Mouse (Mus musculus): Measurements from ENCODE around the gene Gpr155. TPM values are rescaled to one million over a fixed set of nuclear protein-coding genes. Genes with fewer than 3 reads are reported as not detected.

Gpr155 gene
- polyA plus RNA-seq, 1 experiment, result 1.8 TPM

DNA sequence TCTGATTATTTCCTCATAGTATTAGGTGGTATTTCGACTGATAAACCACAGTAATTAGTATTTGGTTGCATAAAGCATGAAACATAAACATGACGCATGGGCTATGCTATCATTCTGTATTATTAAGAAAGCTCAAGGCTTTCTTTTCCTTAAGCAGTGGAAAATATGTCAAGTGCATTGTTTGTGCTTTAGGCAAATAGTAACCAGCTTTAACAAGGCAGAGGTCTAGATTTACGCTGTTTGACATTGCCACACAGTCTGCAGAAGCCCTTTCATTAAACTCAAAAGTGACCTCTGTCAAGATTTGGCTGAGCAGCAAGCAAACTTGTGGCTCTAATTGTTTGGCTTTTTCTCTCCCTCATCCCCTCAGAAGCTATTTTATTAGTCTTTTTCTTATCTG is 50.4 kb downstream of the Gpr155 start:
- Histone ChIP-seq H3K27me3 (ENCODE audit: control insufficient read depth, insufficient read depth, low read length, poor library complexity, severe bottlenecking) (no peaks in the 10 kb centered on the region), H3K9me3 (replicated peaks; ENCODE audit: control insufficient read depth, insufficient read depth, low read length, poor library complexity, severe bottlenecking) (no peaks in the 10 kb centered on the region), H3K9ac (ENCODE audit: low read depth, poor library complexity, severe bottlenecking) (no peak overlapping the region), H3K4me3 (ENCODE audit: low read depth, low read length) (no peak overlapping the region), H3K4me1 (ENCODE audit: control insufficient read depth, insufficient read depth, low read length) (no peaks in the 10 kb centered on the region), H3K27ac (ENCODE audit: insufficient read depth, low read length) (no peak overlapping the region), H3K36me3 (ENCODE audit: control insufficient read depth, insufficient read depth, low read length, poor library complexity, severe bottlenecking) (no peaks in the 10 kb centered on the region)
- TF ChIP-seq EP300 (IDR thresholded peaks at IDR 0.05; ENCODE audit: insufficient read depth, low read depth, low read length) (no peak), CTCF (IDR thresholded peaks at IDR 0.05; ENCODE audit: low read depth, low read length) (no peak), POLR2A (IDR thresholded peaks at IDR 0.05; ENCODE audit: insufficient read depth, low read length) (no peak)

DNA sequence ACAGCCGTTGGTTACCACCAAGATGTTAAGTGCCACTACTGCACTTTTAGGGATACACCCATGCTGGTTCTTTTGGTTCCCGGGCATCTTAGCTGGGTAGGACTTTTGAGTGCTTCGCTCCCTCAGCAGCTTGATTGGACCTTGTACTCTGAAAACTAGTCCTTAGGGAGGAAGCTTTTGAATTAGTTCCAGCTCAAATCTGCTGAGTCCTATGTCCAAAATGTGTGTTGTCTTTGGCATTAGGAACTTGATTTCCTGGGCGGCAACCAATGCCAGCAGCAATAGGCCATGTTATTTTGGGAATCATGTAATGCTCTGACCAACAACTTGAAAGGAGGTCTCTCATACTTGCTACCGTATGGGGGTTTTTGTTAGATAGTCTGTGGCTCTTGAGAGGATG is 60.5 kb downstream of the Gpr155 start:
- H3K4me1 ChIP-seq (ENCODE audit: control insufficient read depth, insufficient read depth, low read length), result peaks cover 2% of the 10 kb centered on the region
- no peak overlapping the region for H3K9ac ChIP-seq (ENCODE audit: low read depth, poor library complexity, severe bottlenecking)
- H3K36me3 ChIP-seq (ENCODE audit: control insufficient read depth, insufficient read depth, low read length, poor library complexity, severe bottlenecking), result no peaks in the 10 kb centered on the region
- no peaks in the 10 kb centered on the region for H3K9me3 ChIP-seq (replicated peaks; ENCODE audit: control insufficient read depth, insufficient read depth, low read length, poor library complexity, severe bottlenecking)
- no peak overlapping the region for H3K4me3 ChIP-seq (ENCODE audit: low read depth, low read length)
- H3K27ac ChIP-seq (ENCODE audit: insufficient read depth, low read length), result no peak overlapping the region
- TF ChIP-seq CTCF (IDR thresholded peaks at IDR 0.05; ENCODE audit: low read depth, low read length) (no peak), EP300 (IDR thresholded peaks at IDR 0.05; ENCODE audit: insufficient read depth, low read depth, low read length) (no peak), POLR2A (IDR thresholded peaks at IDR 0.05; ENCODE audit: insufficient read depth, low read length) (no peak)
- no peaks in the 10 kb centered on the region for H3K27me3 ChIP-seq (ENCODE audit: control insufficient read depth, insufficient read depth, low read length, poor library complexity, severe bottlenecking)

DNA sequence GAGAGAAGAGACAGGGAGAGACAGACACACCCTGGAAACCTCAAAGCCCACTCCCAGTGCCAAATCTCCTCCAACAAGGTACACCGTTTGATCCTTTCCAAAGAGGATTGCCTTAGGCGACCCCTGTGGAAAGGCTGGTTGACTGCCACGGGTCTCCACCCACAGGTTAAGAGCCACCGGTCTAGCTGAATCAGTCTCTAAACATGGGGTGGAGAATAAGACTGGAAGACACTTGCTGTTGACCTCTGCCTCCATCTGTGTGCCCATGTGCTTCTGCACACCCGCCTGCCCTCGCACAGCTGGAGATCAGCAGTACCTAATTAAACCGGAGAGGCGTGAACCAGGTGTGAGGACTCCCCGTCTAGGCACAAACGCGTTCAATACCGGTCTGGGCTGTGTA is 63.4 kb downstream of the Gpr155 start:
- TF ChIP-seq CTCF (IDR thresholded peaks at IDR 0.05; ENCODE audit: low read depth, low read length) (no peak), POLR2A (IDR thresholded peaks at IDR 0.05; ENCODE audit: insufficient read depth, low read length) (no peak), EP300 (IDR thresholded peaks at IDR 0.05; ENCODE audit: insufficient read depth, low read depth, low read length) (no peak)
- no peak overlapping the region for H3K9ac ChIP-seq (ENCODE audit: low read depth, poor library complexity, severe bottlenecking)
- H3K27me3 ChIP-seq (ENCODE audit: control insufficient read depth, insufficient read depth, low read length, poor library complexity, severe bottlenecking), result no peaks in the 10 kb centered on the region
- H3K4me3 ChIP-seq (ENCODE audit: low read depth, low read length), result no peak overlapping the region
- H3K27ac ChIP-seq (ENCODE audit: insufficient read depth, low read length), result no peak overlapping the region
- peaks cover 4% of the 10 kb centered on the region; the same call in 1 of the 2 replicates for H3K36me3 ChIP-seq (ENCODE audit: control insufficient read depth, insufficient read depth, low read length, poor library complexity, severe bottlenecking)
- H3K9me3 ChIP-seq (replicated peaks; ENCODE audit: control insufficient read depth, insufficient read depth, low read length, poor library complexity, severe bottlenecking), result no peaks in the 10 kb centered on the region
- peaks cover 2% of the 10 kb centered on the region for H3K4me1 ChIP-seq (ENCODE audit: control insufficient read depth, insufficient read depth, low read length)

GRCm38 (mm10) chr2:73319218-73319617 is 67.2 kb downstream of the Gpr155 start:
- H3K27ac ChIP-seq (ENCODE audit: insufficient read depth, low read length), result no peak overlapping the region
- no peak for TF ChIP-seq EP300 (IDR thresholded peaks at IDR 0.05; ENCODE audit: insufficient read depth, low read depth, low read length)
- TF ChIP-seq CTCF (IDR thresholded peaks at IDR 0.05; ENCODE audit: low read depth, low read length), result no peak
- TF ChIP-seq POLR2A (IDR thresholded peaks at IDR 0.05; ENCODE audit: insufficient read depth, low read length), result no peak
- H3K4me1 ChIP-seq (ENCODE audit: control insufficient read depth, insufficient read depth, low read length), result peaks cover 2% of the 10 kb centered on the region
- H3K9me3 ChIP-seq (replicated peaks; ENCODE audit: control insufficient read depth, insufficient read depth, low read length, poor library complexity, severe bottlenecking), result no peaks in the 10 kb centered on the region
- H3K4me3 ChIP-seq (ENCODE audit: low read depth, low read length), result no peak overlapping the region
- no peaks in the 10 kb centered on the region for H3K27me3 ChIP-seq (ENCODE audit: control insufficient read depth, insufficient read depth, low read length, poor library complexity, severe bottlenecking)
- no peak overlapping the region for H3K9ac ChIP-seq (ENCODE audit: low read depth, poor library complexity, severe bottlenecking)
- H3K36me3 ChIP-seq (ENCODE audit: control insufficient read depth, insufficient read depth, low read length, poor library complexity, severe bottlenecking), result peaks cover 4% of the 10 kb centered on the region; the same call in 1 of the 2 replicates

DNA sequence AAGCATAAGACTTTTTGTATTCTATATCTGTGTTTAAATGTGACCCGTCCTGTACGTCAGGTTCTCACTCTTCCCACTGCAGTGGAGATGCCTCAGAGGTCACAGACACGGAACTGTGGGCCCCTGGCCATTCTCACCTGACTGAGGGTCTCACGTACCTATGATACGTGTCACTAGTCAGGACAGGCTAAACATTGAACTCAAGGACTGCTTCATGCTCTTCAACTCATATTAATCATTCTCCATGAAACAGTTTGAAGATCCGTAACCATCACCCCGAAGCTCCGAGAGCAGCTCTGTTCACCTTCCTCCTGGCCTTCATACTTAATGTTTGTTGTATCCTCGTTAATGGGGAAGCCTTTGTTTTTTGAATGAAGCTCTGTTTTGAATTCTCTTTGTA is 68.9 kb downstream of the Gpr155 start:
- Histone ChIP-seq H3K4me1 (ENCODE audit: control insufficient read depth, insufficient read depth, low read length) (peaks cover under 1% of the 10 kb centered on the region), H3K27ac (ENCODE audit: insufficient read depth, low read length) (no peak overlapping the region), H3K27me3 (ENCODE audit: control insufficient read depth, insufficient read depth, low read length, poor library complexity, severe bottlenecking) (no peaks in the 10 kb centered on the region), H3K9ac (ENCODE audit: low read depth, poor library complexity, severe bottlenecking) (no peak overlapping the region), H3K4me3 (ENCODE audit: low read depth, low read length) (no peak overlapping the region), H3K9me3 (replicated peaks; ENCODE audit: control insufficient read depth, insufficient read depth, low read length, poor library complexity, severe bottlenecking) (no peaks in the 10 kb centered on the region), H3K36me3 (ENCODE audit: control insufficient read depth, insufficient read depth, low read length, poor library complexity, severe bottlenecking) (peaks cover 4% of the 10 kb centered on the region; the same call in 1 of the 2 replicates)
- no peak for TF ChIP-seq POLR2A (IDR thresholded peaks at IDR 0.05; ENCODE audit: insufficient read depth, low read length)
- no peak for TF ChIP-seq CTCF (IDR thresholded peaks at IDR 0.05; ENCODE audit: low read depth, low read length)
- no peak for TF ChIP-seq EP300 (IDR thresholded peaks at IDR 0.05; ENCODE audit: insufficient read depth, low read depth, low read length)

GRCm38 (mm10) chr2:73314311-73314710 is 72.1 kb downstream of the Gpr155 start:
- no peaks in the 10 kb centered on the region for H3K27me3 ChIP-seq (ENCODE audit: control insufficient read depth, insufficient read depth, low read length, poor library complexity, severe bottlenecking)
- no peak overlapping the region for H3K4me3 ChIP-seq (ENCODE audit: low read depth, low read length)
- H3K9ac ChIP-seq (ENCODE audit: low read depth, poor library complexity, severe bottlenecking), result no peak overlapping the region
- no peaks in the 10 kb centered on the region for H3K9me3 ChIP-seq (replicated peaks; ENCODE audit: control insufficient read depth, insufficient read depth, low read length, poor library complexity, severe bottlenecking)
- no peak overlapping the region for H3K27ac ChIP-seq (ENCODE audit: insufficient read depth, low read length)
- no peak for TF ChIP-seq POLR2A (IDR thresholded peaks at IDR 0.05; ENCODE audit: insufficient read depth, low read length)
- no peak for TF ChIP-seq CTCF (IDR thresholded peaks at IDR 0.05; ENCODE audit: low read depth, low read length)
- TF ChIP-seq EP300 (IDR thresholded peaks at IDR 0.05; ENCODE audit: insufficient read depth, low read depth, low read length), result no peak
- H3K36me3 ChIP-seq (ENCODE audit: control insufficient read depth, insufficient read depth, low read length, poor library complexity, severe bottlenecking), result peaks cover 4% of the 10 kb centered on the region; the same call in 1 of the 2 replicates
- H3K4me1 ChIP-seq (ENCODE audit: control insufficient read depth, insufficient read depth, low read length), result no peaks in the 10 kb centered on the region

Data from ES-Bruce4 (cell line).